Mouse (Mus musculus): Measurements from ENCODE around the gene Gm43552.
A peak's percentile ranks its signal among the peaks of the same experiment; 100 is the strongest.

The Gm43552 gene

GRCm38 (mm10) chr5:65514635-65515278, 22.1 kb upstream of the Gm43552 start:
- no peaks in the 10 kb centered on the region for H3K27me3 ChIP-seq (ENCODE audit: control insufficient read depth, insufficient read depth, low read length, poor library complexity, severe bottlenecking)
- H3K36me3 ChIP-seq (ENCODE audit: control insufficient read depth, insufficient read depth, low read length, poor library complexity, severe bottlenecking), result no peaks in the 10 kb centered on the region
- peak; percentile 87 for DNase-seq (ENCODE audit: low read depth, low spot score)

- Histone ChIP-seq H3K27me3 (ENCODE audit: control insufficient read depth, insufficient read depth, low read length, poor library complexity, severe bottlenecking) (no peaks in the 10 kb centered on the region), H3K36me3 (ENCODE audit: control insufficient read depth, insufficient read depth, low read length, poor library complexity, severe bottlenecking) (no peaks in the 10 kb centered on the region)
- no peak for DNase-seq (ENCODE audit: low read depth, low spot score)
These were observed 20.9 kb upstream of the Gm43552 start for GRCm38 (mm10) chr5:65513506-65513905.

- no peaks in the 10 kb centered on the region for H3K36me3 ChIP-seq (ENCODE audit: control insufficient read depth, insufficient read depth, low read length, poor library complexity, severe bottlenecking)
- no peak for DNase-seq (ENCODE audit: low read depth, low spot score)
These were observed 15.8 kb upstream of the Gm43552 start for GRCm38 (mm10) chr5:65508395-65508794.

GRCm38 (mm10) chr5:65505786-65506185, 13.2 kb upstream of the Gm43552 start:
- no peak for DNase-seq (ENCODE audit: low read depth, low spot score)
- no peaks in the 10 kb centered on the region for H3K36me3 ChIP-seq (ENCODE audit: control insufficient read depth, insufficient read depth, low read length, poor library complexity, severe bottlenecking)

More at GRCm38 (mm10) chr5:65508395-65508794, 15.8 kb upstream of the Gm43552 start:
- H3K27me3 ChIP-seq (ENCODE audit: control insufficient read depth, insufficient read depth, low read length, poor library complexity, severe bottlenecking), result no peaks in the 10 kb centered on the region

GRCm38 (mm10) chr5:65501407-65501806, 8.8 kb upstream of the Gm43552 start:
- Histone ChIP-seq H3K36me3 (ENCODE audit: control insufficient read depth, insufficient read depth, low read length, poor library complexity, severe bottlenecking) (no peaks in the 10 kb centered on the region), H3K27me3 (ENCODE audit: control insufficient read depth, insufficient read depth, low read length, poor library complexity, severe bottlenecking) (no peaks in the 10 kb centered on the region)
- DNase-seq (ENCODE audit: low read depth, low spot score), result no peak

More at GRCm38 (mm10) chr5:65505786-65506185, 13.2 kb upstream of the Gm43552 start:
- no peaks in the 10 kb centered on the region for H3K27me3 ChIP-seq (ENCODE audit: control insufficient read depth, insufficient read depth, low read length, poor library complexity, severe bottlenecking)

- Histone ChIP-seq H3K27me3 (ENCODE audit: control insufficient read depth, insufficient read depth, low read length, poor library complexity, severe bottlenecking) (no peaks in the 10 kb centered on the region), H3K36me3 (ENCODE audit: control insufficient read depth, insufficient read depth, low read length, poor library complexity, severe bottlenecking) (no peaks in the 10 kb centered on the region)
- DNase-seq (ENCODE audit: low read depth, low spot score), result no peak
These were observed 7.6 kb upstream of the Gm43552 start for GRCm38 (mm10) chr5:65500231-65500630.

- H3K27me3 ChIP-seq (ENCODE audit: control insufficient read depth, insufficient read depth, low read length, poor library complexity, severe bottlenecking), result no peaks in the 10 kb centered on the region; the same call in 1 of the 2 replicates
- peak; percentile 87 for DNase-seq (ENCODE audit: low read depth, low spot score)
- peaks cover 2% of the 10 kb centered on the region; the same call in 1 of the 2 replicates for H3K36me3 ChIP-seq (ENCODE audit: control insufficient read depth, insufficient read depth, low read length, poor library complexity, severe bottlenecking)
These were observed 592 bp downstream of the Gm43552 start for GRCm38 (mm10) chr5:65491767-65492715.

- Histone ChIP-seq H3K27me3 (ENCODE audit: control insufficient read depth, insufficient read depth, low read length, poor library complexity, severe bottlenecking) (no peaks in the 10 kb centered on the region; the same call in 1 of the 2 replicates), H3K36me3 (ENCODE audit: control insufficient read depth, insufficient read depth, low read length, poor library complexity, severe bottlenecking) (peaks cover 2% of the 10 kb centered on the region; the same call in 1 of the 2 replicates)
- peak; percentile 61 for DNase-seq (ENCODE audit: low read depth, low spot score)
These were observed 2.8 kb downstream of the Gm43552 start for GRCm38 (mm10) chr5:65489830-65490229.

GRCm38 (mm10) chr5:65488725-65489124, 3.9 kb downstream of the Gm43552 start:
- DNase-seq (ENCODE audit: low read depth, low spot score), result no peak
- H3K36me3 ChIP-seq (ENCODE audit: control insufficient read depth, insufficient read depth, low read length, poor library complexity, severe bottlenecking), result peaks cover 2% of the 10 kb centered on the region; the same call in 1 of the 2 replicates
- no peaks in the 10 kb centered on the region; the same call in 1 of the 2 replicates for H3K27me3 ChIP-seq (ENCODE audit: control insufficient read depth, insufficient read depth, low read length, poor library complexity, severe bottlenecking)

GRCm38 (mm10) chr5:65487381-65487780, 5.3 kb downstream of the Gm43552 start:
- DNase-seq (ENCODE audit: low read depth, low spot score), result peak; percentile 57
- H3K36me3 ChIP-seq (ENCODE audit: control insufficient read depth, insufficient read depth, low read length, poor library complexity, severe bottlenecking), result peaks cover 2% of the 10 kb centered on the region; the same call in 1 of the 2 replicates
- H3K27me3 ChIP-seq (ENCODE audit: control insufficient read depth, insufficient read depth, low read length, poor library complexity, severe bottlenecking), result no peaks in the 10 kb centered on the region; the same call in 1 of the 2 replicates

- Histone ChIP-seq H3K27me3 (ENCODE audit: control insufficient read depth, insufficient read depth, low read length, poor library complexity, severe bottlenecking) (no peaks in the 10 kb centered on the region; the same call in 1 of the 2 replicates), H3K36me3 (ENCODE audit: control insufficient read depth, insufficient read depth, low read length, poor library complexity, severe bottlenecking) (peaks cover 2% of the 10 kb centered on the region; the same call in 1 of the 2 replicates)
- peak; percentile 50 for DNase-seq (ENCODE audit: low read depth, low spot score)
These were observed 6.1 kb downstream of the Gm43552 start for GRCm38 (mm10) chr5:65486514-65486913.

- peaks cover 2% of the 10 kb centered on the region; the same call in 1 of the 2 replicates for H3K36me3 ChIP-seq (ENCODE audit: control insufficient read depth, insufficient read depth, low read length, poor library complexity, severe bottlenecking)
- H3K27me3 ChIP-seq (ENCODE audit: control insufficient read depth, insufficient read depth, low read length, poor library complexity, severe bottlenecking), result no peaks in the 10 kb centered on the region; the same call in 1 of the 2 replicates
- no peak for DNase-seq (ENCODE audit: low read depth, low spot score)
These were observed 9.6 kb downstream of the Gm43552 start for GRCm38 (mm10) chr5:65482996-65483395.

- Histone ChIP-seq H3K36me3 (ENCODE audit: control insufficient read depth, insufficient read depth, low read length, poor library complexity, severe bottlenecking) (peaks cover 2% of the 10 kb centered on the region; the same call in 1 of the 2 replicates), H3K27me3 (ENCODE audit: control insufficient read depth, insufficient read depth, low read length, poor library complexity, severe bottlenecking) (no peaks in the 10 kb centered on the region)
- DNase-seq (ENCODE audit: low read depth, low spot score), result peak; percentile 57
These were observed 12.1 kb downstream of the Gm43552 start for GRCm38 (mm10) chr5:65480511-65480910.

- peaks cover 2% of the 10 kb centered on the region; the same call in 1 of the 2 replicates for H3K36me3 ChIP-seq (ENCODE audit: control insufficient read depth, insufficient read depth, low read length, poor library complexity, severe bottlenecking)
- H3K27me3 ChIP-seq (ENCODE audit: control insufficient read depth, insufficient read depth, low read length, poor library complexity, severe bottlenecking), result no peaks in the 10 kb centered on the region
- no peak for DNase-seq (ENCODE audit: low read depth, low spot score)
These were observed 12.8 kb downstream of the Gm43552 start for GRCm38 (mm10) chr5:65479681-65480445.

Measured in splenic B cell, adult 2 months (primary cell).